Mouse (Mus musculus): ENCODE measurements at regions not wholly inside any gene's neighbourhood (a gene's known extent, or its start where the extent isn't known, plus 50 kb on each side); places are given as distances from the start of the nearest gene placed in this dataset.
A peak's percentile ranks its signal among the peaks of the same experiment; 100 is the strongest.

- H3K36me3 ChIP-seq = no peaks in the 10 kb centered on the region
- WGBS = 59% methylated on average over 1 of the region's 1 CpGs
- H3K4me2 ChIP-seq = no peak overlapping the region
- H3K27me3 ChIP-seq (replicated peaks) = no peaks in the 10 kb centered on the region
- H3K4me3 ChIP-seq = no peak overlapping the region
- no peaks in the 10 kb centered on the region for H3K4me1 ChIP-seq
- peaks cover 6% of the 10 kb centered on the region; the same call in 1 of the 2 replicates for H3K9me3 ChIP-seq
- H3K9ac ChIP-seq = no peak overlapping the region
- H3K27ac ChIP-seq (replicated peaks) = no peak overlapping the region
- ATAC-seq (ENCODE audit: extremely low read depth, insufficient number of reproducible peaks, low FRiP score, low TSS enrichment) = no peak
These were observed 62.8 kb upstream of the Aldh1a3 start for GRCm38 (mm10) chr7:66490073-66490472.

- Histone ChIP-seq H3K4me2 (no peak overlapping the region), H3K4me1 (no peaks in the 10 kb centered on the region), H3K9ac (no peak overlapping the region), H3K9me3 (peaks cover 6% of the 10 kb centered on the region; the same call in 1 of the 2 replicates), H3K4me3 (no peak overlapping the region), H3K27me3 (replicated peaks) (no peaks in the 10 kb centered on the region), H3K36me3 (no peaks in the 10 kb centered on the region), H3K27ac (replicated peaks) (no peak overlapping the region)
- ATAC-seq (ENCODE audit: extremely low read depth, insufficient number of reproducible peaks, low FRiP score, low TSS enrichment) = no peak
These were observed 60.4 kb upstream of the Aldh1a3 start for GRCm38 (mm10) chr7:66487751-66488150.

GRCm38 (mm10) chr7:66480446-66480845, 53.1 kb upstream of the Aldh1a3 start:
- H3K9ac ChIP-seq = no peak overlapping the region
- H3K4me2 ChIP-seq = no peak overlapping the region
- no peaks in the 10 kb centered on the region for H3K9me3 ChIP-seq
- H3K27ac ChIP-seq (replicated peaks) = no peak overlapping the region
- WGBS = 56% methylated on average over 4 of the region's 4 CpGs
- no peak overlapping the region for H3K4me3 ChIP-seq
- H3K4me1 ChIP-seq = peaks cover 13% of the 10 kb centered on the region
- no peak for ATAC-seq (ENCODE audit: extremely low read depth, insufficient number of reproducible peaks, low FRiP score, low TSS enrichment)
- no peaks in the 10 kb centered on the region for H3K27me3 ChIP-seq (replicated peaks)
- H3K36me3 ChIP-seq = no peaks in the 10 kb centered on the region

GRCm38 (mm10) chr7:66479321-66479720, 52.0 kb upstream of the Aldh1a3 start:
- no peak overlapping the region for H3K4me3 ChIP-seq
- no peak overlapping the region for H3K4me2 ChIP-seq
- peaks cover 13% of the 10 kb centered on the region for H3K4me1 ChIP-seq
- no peak for ATAC-seq (ENCODE audit: extremely low read depth, insufficient number of reproducible peaks, low FRiP score, low TSS enrichment)
- no peaks in the 10 kb centered on the region for H3K27me3 ChIP-seq (replicated peaks)
- no peaks in the 10 kb centered on the region for H3K9me3 ChIP-seq
- no peak overlapping the region for H3K9ac ChIP-seq
- 86% methylated on average over 4 of the region's 4 CpGs for WGBS
- H3K36me3 ChIP-seq = no peaks in the 10 kb centered on the region
- no peak overlapping the region for H3K27ac ChIP-seq (replicated peaks)

GRCm38 (mm10) chr7:66478106-66478505, 50.8 kb upstream of the Aldh1a3 start:
- peak overlapping the region; percentile 50; the same call in 1 of the 2 replicates for H3K4me2 ChIP-seq

GRCm38 (mm10) chr7:66477475-66477874, 50.2 kb upstream of the Aldh1a3 start:
- H3K9ac ChIP-seq = no peak overlapping the region
- no peak overlapping the region for H3K4me3 ChIP-seq
- H3K4me2 ChIP-seq = peak overlapping the region; percentile 50
- WGBS = 53% methylated on average over 5 of the region's 5 CpGs
- peaks cover 13% of the 10 kb centered on the region for H3K4me1 ChIP-seq
- H3K36me3 ChIP-seq = no peaks in the 10 kb centered on the region
- no peaks in the 10 kb centered on the region for H3K27me3 ChIP-seq (replicated peaks)
- no peak overlapping the region for H3K27ac ChIP-seq (replicated peaks)
- H3K9me3 ChIP-seq = no peaks in the 10 kb centered on the region
- ATAC-seq (ENCODE audit: extremely low read depth, insufficient number of reproducible peaks, low FRiP score, low TSS enrichment) = no peak

More at GRCm38 (mm10) chr7:66478106-66478505, 50.8 kb upstream of the Aldh1a3 start:
- H3K4me3 ChIP-seq = no peak overlapping the region
- H3K4me1 ChIP-seq = peaks cover 13% of the 10 kb centered on the region
- H3K36me3 ChIP-seq = no peaks in the 10 kb centered on the region
- 77% methylated on average over 7 of the region's 7 CpGs for WGBS
- no peak for ATAC-seq (ENCODE audit: extremely low read depth, insufficient number of reproducible peaks, low FRiP score, low TSS enrichment)
- H3K27ac ChIP-seq (replicated peaks) = no peak overlapping the region
- no peaks in the 10 kb centered on the region for H3K9me3 ChIP-seq
- no peaks in the 10 kb centered on the region for H3K27me3 ChIP-seq (replicated peaks)
- no peak overlapping the region for H3K9ac ChIP-seq
